8 mouse cellular contexts compared by ENCODE assay signal in genomic region chrX:94431548-94432375, GRCm38 (mm10).
A peak's percentile ranks its signal among the peaks of the same experiment; 100 is the strongest.
DNase-seq lines count a peak whose midpoint lies in the region; ATAC-seq and TF ChIP-seq lines count a peak whose summit lies in the region.

No protein-coding gene starts in this region.

- peak in 1 of 2 experiments; percentile 33 for DNase-seq in cerebellum, adult 2 months
- DNase-seq in cerebellum, postnatal 36 days: no peak
- DNase-seq in thymus, postnatal 0 days (ENCODE audit: low spot score): peak; percentile 15
- no peak for DNase-seq in thymus, postnatal 10 days (ENCODE audit: low spot score in 2 of 2)
- peak; percentile 75 for DNase-seq in forebrain, embryonic 14.5 days (ENCODE audit: low spot score)
- DNase-seq in kidney, postnatal 36 days: peak; percentile 25 to 31
- DNase-seq in naive thymus-derived CD4-positive, alpha-beta T cell, adult 2 months (ENCODE audit: low read depth): peak; percentile 14
- DNase-seq in ovary, postnatal 14 days (ENCODE audit: low spot score): no peak

- no peak overlapping the region for H3K9ac ChIP-seq in forebrain, embryonic 14.5 days (ENCODE audit: low read length)

- no peaks in the 10 kb centered on the region for H3K9me3 ChIP-seq in forebrain, embryonic 14.5 days (replicated peaks; ENCODE audit: control insufficient read depth, low read length)

- no peak overlapping the region for H3K4me3 ChIP-seq in cerebellum, adult 2 months (replicated peaks; ENCODE audit: insufficient read depth, low read depth, low read length)
- H3K4me3 ChIP-seq in forebrain, embryonic 14.5 days (ENCODE audit: low read depth, low read length): no peak overlapping the region

- H3K4me1 ChIP-seq in cerebellum, adult 2 months (ENCODE audit: control insufficient read depth, insufficient read depth, low read length): no peaks in the 10 kb centered on the region
- no peaks in the 10 kb centered on the region for H3K4me1 ChIP-seq in forebrain, embryonic 14.5 days (ENCODE audit: control insufficient read depth, insufficient read depth, low read length)

- no peak overlapping the region for H3K4me2 ChIP-seq in forebrain, embryonic 14.5 days (ENCODE audit: low read length)

- peak; percentile 35; the same call in 1 of the 2 replicates for TF ChIP-seq CTCF in cerebellum, adult 2 months (IDR thresholded peaks at IDR 0.05; ENCODE audit: borderline replicate concordance, insufficient read depth, low read depth, low read length)

- no peaks in the 10 kb centered on the region for H3K36me3 ChIP-seq in forebrain, embryonic 14.5 days (ENCODE audit: control insufficient read depth, insufficient read depth, low read length)

- ATAC-seq in forebrain, embryonic 14.5 days: peak; percentile 87

- TF ChIP-seq POLR2A in cerebellum, adult 2 months (IDR thresholded peaks at IDR 0.05; ENCODE audit: borderline replicate concordance, insufficient read depth, low read length): no peak

- 44% methylated on average over 9 of the region's 9 CpGs for WGBS in cerebellum, adult 2 months
- 50% methylated on average over 9 of the region's 9 CpGs for WGBS in forebrain, embryonic 14.5 days

- no peak overlapping the region for H3K27ac ChIP-seq in cerebellum, adult 2 months (ENCODE audit: insufficient read depth, low read length)
- no peak overlapping the region for H3K27ac ChIP-seq in forebrain, embryonic 14.5 days (ENCODE audit: low read depth, low read length)

- H3K27me3 ChIP-seq in cerebellum, adult 2 months (ENCODE audit: control insufficient read depth, insufficient read depth, low read length): no peaks in the 10 kb centered on the region
- no peaks in the 10 kb centered on the region for H3K27me3 ChIP-seq in forebrain, embryonic 14.5 days (replicated peaks; ENCODE audit: control insufficient read depth, insufficient read depth, low read length)

Comparison
In these comparisons a context has a peak if more than half of its experiments do, and no peak if none do; other contexts are left out.
1. DNase-seq: peak in thymus, postnatal 0 days (single experiment), forebrain, embryonic 14.5 days (single experiment), kidney, postnatal 36 days (2 of 2) and naive thymus-derived CD4-positive, alpha-beta T cell, adult 2 months (single experiment); none in cerebellum, postnatal 36 days (0 of 2), thymus, postnatal 10 days (0 of 2) and ovary, postnatal 14 days (single experiment).